Mouse (Mus musculus): ENCODE data around the gene Rrp8.
A peak's percentile ranks its signal among the peaks of the same experiment; 100 is the strongest.

Rrp8 gene

DNA sequence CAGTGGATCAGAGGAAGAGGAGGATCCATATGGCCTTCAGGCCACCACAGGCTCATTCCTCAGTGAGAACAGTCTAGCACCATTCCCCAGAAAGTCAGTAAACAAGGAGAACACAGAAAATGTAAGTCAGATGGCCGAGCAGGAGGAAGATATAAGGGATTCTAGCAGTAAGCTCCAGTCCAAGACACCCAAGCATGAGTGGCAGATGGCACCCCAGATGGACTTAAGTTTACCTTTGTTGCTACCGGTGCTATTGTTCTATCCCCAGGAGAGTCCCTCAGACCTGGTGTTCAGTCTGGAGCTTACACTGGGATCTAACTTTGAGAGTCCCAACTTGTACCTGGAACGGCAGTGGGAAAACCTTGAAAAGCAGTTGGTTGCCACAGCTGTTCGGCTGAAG is 33.4 kb downstream of the Rrp8 start:
- Histone ChIP-seq H3K4me1 (replicated peaks; ENCODE audit: low read depth, low read length) (peaks cover 3% of the 10 kb centered on the region; the same call in 1 of the 2 replicates), H3K36me3 (ENCODE audit: insufficient read depth, low read length) (no peaks in the 10 kb centered on the region), H3K9me3 (ENCODE audit: low read length) (no peaks in the 10 kb centered on the region; the same call in 1 of the 2 replicates), H3K27me3 (ENCODE audit: insufficient read depth, low read length) (peaks cover 7% of the 10 kb centered on the region; the same call in 1 of the 2 replicates), H3K4me3 (replicated peaks; ENCODE audit: low read length) (no peak overlapping the region)
- no peak for TF ChIP-seq NANOG (IDR thresholded peaks at IDR 0.05; ENCODE audit: borderline replicate concordance, low read length)
- no peak for TF ChIP-seq CTCF (conservative IDR thresholded peaks at IDR 0.05; ENCODE audit: low read length)
- TF ChIP-seq POU5F1 (IDR thresholded peaks at IDR 0.05; ENCODE audit: borderline replicate concordance, low read length): no peak

DNA sequence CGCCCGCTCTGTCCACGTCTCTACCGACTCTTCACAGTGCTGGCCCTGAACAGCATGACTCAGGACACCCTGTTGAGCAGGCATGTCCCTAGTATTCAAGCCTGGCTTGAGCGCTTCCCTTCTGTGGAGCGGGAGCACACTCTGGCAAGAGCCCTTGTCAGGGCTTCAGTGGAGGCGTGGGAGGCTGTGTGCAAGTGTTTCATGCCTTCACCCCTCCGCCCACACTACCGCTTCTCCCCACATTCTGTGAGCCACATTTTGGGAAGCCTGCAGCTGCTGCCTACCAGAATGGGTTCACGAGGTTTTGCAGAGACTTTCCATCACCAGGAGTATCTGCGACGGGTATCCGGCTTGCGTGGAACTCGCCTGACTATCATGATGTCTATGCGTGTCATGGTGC is 34.0 kb downstream of the Rrp8 start:
- Histone ChIP-seq H3K4me3 (replicated peaks; ENCODE audit: low read length) (peak overlapping the region; percentile 11; the same call in 1 of the 2 replicates), H3K4me1 (replicated peaks; ENCODE audit: low read depth, low read length) (peaks cover 3% of the 10 kb centered on the region; the same call in 1 of the 2 replicates), H3K36me3 (ENCODE audit: insufficient read depth, low read length) (no peaks in the 10 kb centered on the region), H3K27me3 (ENCODE audit: insufficient read depth, low read length) (peaks cover 7% of the 10 kb centered on the region; the same call in 1 of the 2 replicates), H3K9me3 (ENCODE audit: low read length) (no peaks in the 10 kb centered on the region; the same call in 1 of the 2 replicates)
- TF ChIP-seq CTCF (conservative IDR thresholded peaks at IDR 0.05; ENCODE audit: low read length): no peak
- no peak for TF ChIP-seq POU5F1 (IDR thresholded peaks at IDR 0.05; ENCODE audit: borderline replicate concordance, low read length)
- TF ChIP-seq NANOG (IDR thresholded peaks at IDR 0.05; ENCODE audit: borderline replicate concordance, low read length): no peak

DNA sequence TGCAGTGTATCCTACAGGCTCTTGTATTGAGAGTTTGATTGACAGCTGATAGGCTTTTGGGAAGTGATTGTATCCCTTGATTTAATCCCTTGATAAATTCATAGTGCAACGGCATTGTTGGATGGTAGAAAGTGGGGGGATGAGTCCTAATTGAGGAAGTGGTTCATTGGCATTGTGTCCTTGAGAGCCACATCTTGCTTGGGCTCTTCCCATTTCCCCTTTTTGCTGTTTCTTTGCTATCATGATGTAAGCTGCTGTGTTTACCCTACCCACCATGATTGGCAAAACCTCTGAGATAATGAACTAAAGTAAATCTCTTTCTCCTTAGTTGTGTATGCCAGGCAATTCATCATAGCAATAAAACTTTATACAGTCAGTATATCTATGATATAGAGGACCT is 46.3 kb downstream of the Rrp8 start:
- no peak for TF ChIP-seq NANOG (IDR thresholded peaks at IDR 0.05; ENCODE audit: borderline replicate concordance, low read length)
- TF ChIP-seq POU5F1 (IDR thresholded peaks at IDR 0.05; ENCODE audit: borderline replicate concordance, low read length): no peak
- peaks cover 5% of the 10 kb centered on the region for H3K4me1 ChIP-seq (replicated peaks; ENCODE audit: low read depth, low read length)

DNA sequence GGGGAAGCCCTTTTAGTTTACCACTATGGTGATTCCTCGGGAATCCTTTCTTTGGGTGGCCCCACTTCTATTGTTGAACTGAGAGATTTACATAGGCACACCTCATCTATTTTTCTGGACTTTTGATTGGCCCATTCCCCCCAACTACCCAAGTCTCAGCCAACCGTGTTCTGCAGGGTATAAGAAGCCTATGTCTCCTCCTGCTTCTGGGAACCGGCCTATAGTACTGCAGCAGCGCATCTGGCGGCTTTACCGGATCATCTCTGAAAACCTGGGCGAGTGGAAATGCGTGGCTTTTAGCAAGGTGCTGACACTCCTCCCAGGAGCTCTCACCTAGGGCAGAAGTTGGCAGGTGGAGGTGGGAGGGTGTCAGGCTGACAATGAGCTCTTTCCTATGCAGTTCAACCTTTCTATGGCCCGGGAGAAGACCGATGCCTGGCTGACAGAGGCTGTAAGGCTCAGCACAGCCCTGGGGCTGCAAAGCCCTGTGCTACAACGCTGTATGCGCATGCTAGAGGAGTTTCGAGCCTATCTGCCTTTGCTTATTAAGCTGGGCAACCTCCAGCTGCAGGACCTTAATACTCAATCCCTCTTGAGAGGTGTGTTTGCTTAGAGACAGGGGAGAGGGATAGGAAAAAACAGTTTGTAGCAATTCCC is 51.5 kb downstream of the Rrp8 start:
- H3K4me3 ChIP-seq (replicated peaks; ENCODE audit: low read length): peak overlapping the region; percentile 43

More for the DNA sequence above, 46.3 kb downstream of the Rrp8 start:
- Histone ChIP-seq H3K9me3 (ENCODE audit: low read length) (no peaks in the 10 kb centered on the region), H3K36me3 (ENCODE audit: insufficient read depth, low read length) (no peaks in the 10 kb centered on the region), H3K27me3 (ENCODE audit: insufficient read depth, low read length) (peaks cover 16% of the 10 kb centered on the region), H3K4me3 (replicated peaks; ENCODE audit: low read length) (no peak overlapping the region)

More for the DNA sequence above, 51.5 kb downstream of the Rrp8 start:
- Histone ChIP-seq H3K27me3 (ENCODE audit: insufficient read depth, low read length) (peaks cover 18% of the 10 kb centered on the region), H3K4me1 (replicated peaks; ENCODE audit: low read depth, low read length) (peaks cover 11% of the 10 kb centered on the region), H3K9me3 (ENCODE audit: low read length) (no peaks in the 10 kb centered on the region), H3K36me3 (ENCODE audit: insufficient read depth, low read length) (no peaks in the 10 kb centered on the region)
- no peak for TF ChIP-seq NANOG (IDR thresholded peaks at IDR 0.05; ENCODE audit: borderline replicate concordance, low read length)
- no peak for TF ChIP-seq CTCF (conservative IDR thresholded peaks at IDR 0.05; ENCODE audit: low read length)
- TF ChIP-seq POU5F1 (IDR thresholded peaks at IDR 0.05; ENCODE audit: borderline replicate concordance, low read length): no peak

Data from E14TG2a.4 (cell line).